Mouse (Mus musculus): Measurements from ENCODE around the gene Ttc38. TPM values are rescaled to one million over a fixed set of nuclear protein-coding genes. Genes with fewer than 3 reads are reported as not detected.

Ttc38 gene
- polyA plus RNA-seq, 1 experiment from 2014 or later: 4.2 TPM

DNA sequence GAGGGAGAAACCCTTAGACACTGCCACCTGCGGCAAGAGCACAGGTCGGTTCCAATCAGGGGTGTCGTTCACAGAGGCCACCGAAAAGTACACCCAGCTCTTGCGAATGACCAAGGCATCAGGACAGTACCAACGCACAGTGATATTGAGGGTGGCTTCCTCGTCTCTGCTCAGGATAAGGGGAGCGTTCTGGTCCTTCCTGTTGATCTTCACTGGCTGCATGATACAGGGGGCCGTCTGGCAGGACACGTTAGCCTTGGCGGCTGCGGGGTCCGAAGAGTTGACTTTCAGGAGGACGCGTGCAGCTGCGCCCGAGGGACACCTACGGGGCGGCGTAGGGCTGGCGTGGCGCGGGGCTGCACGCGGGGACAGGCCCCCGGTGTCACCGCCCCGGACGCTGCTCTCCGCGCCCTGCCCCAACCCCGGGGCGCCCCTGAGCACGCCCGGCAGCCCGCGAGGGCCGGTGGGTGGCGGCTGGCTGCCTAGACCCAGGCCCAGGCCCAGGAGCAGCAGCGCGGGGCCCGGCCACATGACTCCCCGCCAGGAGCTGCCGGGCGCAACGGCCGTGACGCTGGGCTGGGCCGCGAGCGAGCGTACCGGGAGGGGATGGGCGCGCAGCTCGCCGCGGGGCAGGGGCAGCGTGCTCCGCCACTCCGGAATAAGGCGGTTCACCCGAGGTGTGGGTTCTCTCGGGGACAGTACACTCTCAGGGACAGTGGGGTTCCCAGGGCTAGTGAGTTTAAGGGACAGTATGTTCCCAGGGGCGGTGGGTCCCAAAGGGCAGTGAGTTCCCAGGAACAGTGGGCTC lies 10.7 kb upstream of the Ttc38 start, which contains the start of gene Pkdrej:
Gene Pkdrej (minus strand): TSS at position 532 of the 808 bp plus-strand sequence.
- 2% methylated on average over 55 of the region's 65 CpGs for WGBS
- Histone ChIP-seq H3K4me3 (peak within 1 kb of the TSS; percentile 60), H3K4me2 (peak within 1 kb of the TSS; percentile 91), H3K27me3 (replicated peaks) (peaks cover 49% of the 10 kb centered on the region), H3K36me3 (no peaks in the 10 kb centered on the region), H3K9me3 (peaks cover 12% of the 10 kb centered on the region), H3K27ac (replicated peaks) (no peak within 1 kb of the TSS), H3K4me1 (peaks cover 3% of the 10 kb centered on the region; the same call in 1 of the 2 replicates), H3K9ac (peak within 1 kb of the TSS; percentile 88)
- ATAC-seq (ENCODE audit: extremely low read depth, insufficient number of reproducible peaks, low FRiP score, low TSS enrichment): peak; percentile 51; the same call in 1 of the 2 replicates

DNA sequence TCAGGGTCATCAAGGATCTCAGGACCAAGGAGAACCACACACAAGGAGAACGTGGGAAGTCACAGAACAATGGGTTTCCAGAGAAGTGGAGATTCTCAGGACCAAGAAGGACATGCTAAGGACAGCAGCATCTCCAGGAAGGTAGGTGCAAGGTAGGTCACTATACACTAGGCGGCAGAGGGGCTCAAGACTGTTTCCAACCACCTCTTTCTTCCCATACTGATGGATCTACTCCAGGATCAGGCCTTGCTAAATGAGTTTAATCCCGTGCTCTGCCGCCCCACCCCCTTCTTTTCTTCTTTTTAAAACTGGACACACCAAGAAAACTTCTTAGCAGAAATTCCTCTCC lies 10.1 kb upstream of the Ttc38 start:
- Histone ChIP-seq H3K36me3 (no peaks in the 10 kb centered on the region), H3K4me1 (peaks cover 4% of the 10 kb centered on the region; the same call in 1 of the 2 replicates), H3K9me3 (peaks cover 12% of the 10 kb centered on the region), H3K27ac (replicated peaks) (no peak overlapping the region), H3K9ac (peak overlapping the region; percentile 88), H3K4me3 (peak overlapping the region; percentile 60), H3K27me3 (replicated peaks) (peaks cover 47% of the 10 kb centered on the region), H3K4me2 (peak overlapping the region; percentile 91)
- WGBS: 12% methylated on average over 4 of the region's 4 CpGs
- ATAC-seq (ENCODE audit: extremely low read depth, insufficient number of reproducible peaks, low FRiP score, low TSS enrichment): no peak

DNA sequence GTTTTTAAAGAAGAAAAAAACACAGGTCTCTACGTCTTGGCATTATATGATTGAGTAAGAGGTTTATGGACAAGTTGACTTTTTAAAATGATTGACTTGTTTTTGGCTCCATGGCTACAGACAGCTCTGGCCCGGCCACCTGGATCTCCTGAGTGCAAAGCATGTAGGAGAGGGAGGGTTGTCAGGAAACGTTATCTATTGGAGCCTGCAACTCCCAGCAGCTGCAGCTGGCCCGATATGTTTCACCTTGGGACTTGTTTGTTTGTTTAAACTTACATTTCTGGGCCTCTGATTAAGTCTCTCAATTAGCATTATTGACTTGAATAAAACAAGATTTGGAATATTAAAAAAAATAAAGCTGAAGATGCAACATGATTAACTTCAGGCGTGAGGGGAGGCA lies 5.4 kb upstream of the Ttc38 start:
- 39% methylated on average over 5 of the region's 5 CpGs for WGBS
- Histone ChIP-seq H3K4me1 (peaks cover 8% of the 10 kb centered on the region), H3K9me3 (no peaks in the 10 kb centered on the region), H3K4me2 (no peak overlapping the region), H3K4me3 (no peak overlapping the region), H3K9ac (no peak overlapping the region), H3K27me3 (replicated peaks) (peaks cover 15% of the 10 kb centered on the region), H3K27ac (replicated peaks) (no peak overlapping the region), H3K36me3 (no peaks in the 10 kb centered on the region)
- no peak for ATAC-seq (ENCODE audit: extremely low read depth, insufficient number of reproducible peaks, low FRiP score, low TSS enrichment)

- Histone ChIP-seq H3K27ac (replicated peaks) (no peak overlapping the region), H3K4me2 (no peak overlapping the region), H3K9ac (no peak overlapping the region), H3K4me3 (no peak overlapping the region), H3K27me3 (replicated peaks) (peaks cover 5% of the 10 kb centered on the region; the same call in 1 of the 2 replicates), H3K9me3 (no peaks in the 10 kb centered on the region), H3K36me3 (no peaks in the 10 kb centered on the region), H3K4me1 (peaks cover 13% of the 10 kb centered on the region)
- WGBS: 83% methylated on average over 4 of the region's 4 CpGs
- ATAC-seq (ENCODE audit: extremely low read depth, insufficient number of reproducible peaks, low FRiP score, low TSS enrichment): no peak
These were observed 4.0 kb upstream of the Ttc38 start for GRCm38 (mm10) chr15:85828071-85828470.

DNA sequence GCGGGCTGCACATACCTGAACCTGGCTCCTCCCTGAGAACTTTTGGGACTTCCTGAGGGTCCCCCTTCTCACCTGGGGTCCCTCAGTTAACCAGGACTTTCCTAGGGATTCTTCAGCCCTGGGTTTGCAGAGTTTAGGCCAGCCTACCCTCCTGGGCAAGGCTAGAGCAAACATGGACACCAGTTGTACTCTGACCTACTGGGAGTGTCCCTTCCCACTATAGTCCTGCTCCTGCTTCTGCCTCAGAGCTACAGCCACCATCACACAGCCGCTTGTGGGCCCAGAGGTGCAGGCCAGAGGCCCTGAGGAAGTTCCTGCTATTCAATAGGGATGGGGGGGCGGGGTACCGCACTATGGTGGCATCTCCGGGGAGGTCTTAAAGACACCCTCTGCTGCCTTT lies 2.6 kb upstream of the Ttc38 start:
- H3K4me1 ChIP-seq: peaks cover 13% of the 10 kb centered on the region
- no peak overlapping the region for H3K4me3 ChIP-seq
- no peak for ATAC-seq (ENCODE audit: extremely low read depth, insufficient number of reproducible peaks, low FRiP score, low TSS enrichment)
- no peak overlapping the region for H3K27ac ChIP-seq (replicated peaks)
- no peak overlapping the region for H3K9ac ChIP-seq
- no peaks in the 10 kb centered on the region; the same call in 1 of the 2 replicates for H3K27me3 ChIP-seq (replicated peaks)
- H3K36me3 ChIP-seq: no peaks in the 10 kb centered on the region
- no peak overlapping the region for H3K4me2 ChIP-seq
- WGBS: 68% methylated on average over 5 of the region's 5 CpGs
- no peaks in the 10 kb centered on the region for H3K9me3 ChIP-seq

- Histone ChIP-seq H3K4me2 (peak overlapping the region; percentile 82), H3K27me3 (replicated peaks) (no peaks in the 10 kb centered on the region; the same call in 1 of the 2 replicates), H3K36me3 (0 out of 2 replicates have a peak, but pooled peaks cover 3% of the 10 kb centered on the region), H3K27ac (replicated peaks) (no peak overlapping the region), H3K9ac (peak overlapping the region; percentile 82), H3K4me1 (peaks cover 10% of the 10 kb centered on the region), H3K9me3 (no peaks in the 10 kb centered on the region), H3K4me3 (peak overlapping the region; percentile 73)
- 43% methylated on average over 8 of the region's 8 CpGs for WGBS
- ATAC-seq (ENCODE audit: extremely low read depth, insufficient number of reproducible peaks, low FRiP score, low TSS enrichment): no peak
These were observed 493 bp downstream of the Ttc38 start for GRCm38 (mm10) chr15:85832599-85832998.

GRCm38 (mm10) chr15:85835335-85835734 lies 3.2 kb downstream of the Ttc38 start:
- no peak overlapping the region for H3K4me2 ChIP-seq
- no peak for ATAC-seq (ENCODE audit: extremely low read depth, insufficient number of reproducible peaks, low FRiP score, low TSS enrichment)
- no peaks in the 10 kb centered on the region for H3K9me3 ChIP-seq
- H3K36me3 ChIP-seq: 0 out of 2 replicates have a peak, but pooled peaks cover 3% of the 10 kb centered on the region
- no peak overlapping the region for H3K4me3 ChIP-seq
- no peak overlapping the region for H3K9ac ChIP-seq
- H3K27ac ChIP-seq (replicated peaks): no peak overlapping the region
- 52% methylated on average over 3 of the region's 3 CpGs for WGBS
- no peaks in the 10 kb centered on the region for H3K27me3 ChIP-seq (replicated peaks)
- peaks cover 10% of the 10 kb centered on the region for H3K4me1 ChIP-seq

- Histone ChIP-seq H3K4me3 (no peak overlapping the region), H3K9ac (no peak overlapping the region), H3K4me2 (no peak overlapping the region), H3K27me3 (replicated peaks) (no peaks in the 10 kb centered on the region), H3K36me3 (0 out of 2 replicates have a peak, but pooled peaks cover 3% of the 10 kb centered on the region), H3K4me1 (peaks cover 4% of the 10 kb centered on the region), H3K27ac (replicated peaks) (no peak overlapping the region), H3K9me3 (no peaks in the 10 kb centered on the region)
- no peak for ATAC-seq (ENCODE audit: extremely low read depth, insufficient number of reproducible peaks, low FRiP score, low TSS enrichment)
- WGBS: 84% methylated on average over 5 of the region's 5 CpGs
These were observed 4.8 kb downstream of the Ttc38 start for GRCm38 (mm10) chr15:85836887-85837286.

DNA sequence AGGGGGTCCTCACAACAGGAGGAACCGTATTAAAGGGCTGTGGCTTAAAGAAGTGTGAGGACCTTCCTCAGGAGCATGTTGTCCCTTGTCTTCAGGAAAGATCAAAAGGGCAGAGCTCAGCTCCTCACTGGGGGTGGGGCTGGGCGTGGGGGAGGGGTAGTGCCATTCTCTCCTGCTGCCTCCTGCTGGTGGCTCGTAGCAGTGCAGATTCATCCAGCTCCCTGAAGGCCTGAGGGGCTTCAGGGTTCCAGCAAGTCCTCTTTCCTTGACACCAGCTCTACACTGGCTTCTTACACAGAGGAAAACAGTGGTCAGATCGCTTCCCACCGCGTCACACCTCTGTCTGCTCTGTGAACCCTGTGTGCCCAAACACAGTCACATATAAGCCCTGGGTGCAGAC lies 8.9 kb downstream of the Ttc38 start:
- 26% methylated on average over 6 of the region's 6 CpGs for WGBS
- Histone ChIP-seq H3K4me2 (no peak overlapping the region), H3K4me1 (no peaks in the 10 kb centered on the region; the same call in 1 of the 2 replicates), H3K27ac (replicated peaks) (no peak overlapping the region), H3K27me3 (replicated peaks) (no peaks in the 10 kb centered on the region), H3K36me3 (0 out of 2 replicates have a peak, but pooled peaks cover 3% of the 10 kb centered on the region), H3K4me3 (no peak overlapping the region), H3K9ac (no peak overlapping the region), H3K9me3 (no peaks in the 10 kb centered on the region)
- no peak for ATAC-seq (ENCODE audit: extremely low read depth, insufficient number of reproducible peaks, low FRiP score, low TSS enrichment)

- Histone ChIP-seq H3K9ac (no peak overlapping the region), H3K9me3 (no peaks in the 10 kb centered on the region), H3K36me3 (no peaks in the 10 kb centered on the region), H3K27ac (replicated peaks) (no peak overlapping the region), H3K4me3 (no peak overlapping the region), H3K27me3 (replicated peaks) (no peaks in the 10 kb centered on the region), H3K4me1 (no peaks in the 10 kb centered on the region; the same call in 1 of the 2 replicates), H3K4me2 (no peak overlapping the region)
- 66% methylated on average over 5 of the region's 5 CpGs for WGBS
- no peak for ATAC-seq (ENCODE audit: extremely low read depth, insufficient number of reproducible peaks, low FRiP score, low TSS enrichment)
These were observed 9.8 kb downstream of the Ttc38 start for GRCm38 (mm10) chr15:85841796-85842360.

DNA sequence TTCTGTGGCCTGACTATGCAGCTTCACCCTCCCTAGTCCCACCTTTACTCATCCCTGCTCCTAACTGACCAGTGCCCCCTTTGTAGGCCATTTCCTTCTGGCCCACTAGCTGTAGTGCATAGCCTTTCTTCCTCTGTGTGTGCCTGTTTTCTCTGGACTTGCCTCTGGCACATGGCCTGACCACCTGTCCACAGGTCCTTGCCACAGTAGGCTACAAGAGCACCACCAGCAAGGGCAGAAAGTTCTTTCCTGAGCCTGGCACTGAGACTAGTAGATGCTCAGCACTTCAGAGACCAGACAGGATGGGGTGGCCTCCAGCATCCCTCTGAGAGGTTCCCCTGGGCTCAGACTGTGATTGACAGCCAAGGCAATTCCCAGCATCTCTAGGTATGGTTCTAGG lies 13.0 kb downstream of the Ttc38 start:
- no peak overlapping the region for H3K27ac ChIP-seq (replicated peaks)
- H3K4me1 ChIP-seq: no peaks in the 10 kb centered on the region; the same call in 1 of the 2 replicates
- no peaks in the 10 kb centered on the region for H3K27me3 ChIP-seq (replicated peaks)
- H3K4me3 ChIP-seq: no peak overlapping the region
- H3K9ac ChIP-seq: no peak overlapping the region
- no peak for ATAC-seq (ENCODE audit: extremely low read depth, insufficient number of reproducible peaks, low FRiP score, low TSS enrichment)
- H3K4me2 ChIP-seq: no peak overlapping the region
- no peaks in the 10 kb centered on the region for H3K9me3 ChIP-seq
- H3K36me3 ChIP-seq: no peaks in the 10 kb centered on the region
